Mouse (Mus musculus): ENCODE data around the gene Cox8a. TPM values are rescaled to one million over a fixed set of nuclear protein-coding genes. Genes with fewer than 3 reads are reported as not detected.

Cox8a gene
- polyA plus RNA-seq, 1 experiment, result 1,818 TPM

DNA sequence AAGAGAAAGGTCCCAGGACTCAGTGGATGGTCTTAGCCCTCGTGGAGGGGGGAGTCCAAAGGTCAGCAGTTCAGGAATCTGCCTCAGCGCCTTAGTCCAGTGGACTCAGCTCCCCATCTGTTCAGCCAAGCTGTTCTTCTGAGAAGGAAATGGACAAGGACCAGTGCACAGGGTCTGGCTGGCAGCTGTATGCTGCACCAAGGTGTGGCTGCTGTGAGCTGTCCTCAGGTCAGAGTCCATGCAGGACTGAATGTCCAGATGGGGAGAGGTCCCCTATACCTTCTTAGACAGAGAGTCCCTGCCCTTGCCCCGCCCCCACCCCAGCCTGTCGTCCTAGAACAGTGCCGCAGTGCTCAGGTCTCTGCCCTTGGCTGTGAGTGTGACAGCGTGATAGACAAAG is 25.8 kb downstream of the Cox8a start:
- no peaks in the 10 kb centered on the region; the same call in 1 of the 2 replicates for H3K27me3 ChIP-seq (ENCODE audit: control insufficient read depth, insufficient read depth, low read length)
- no peak overlapping the region for H3K27ac ChIP-seq (ENCODE audit: control insufficient read depth, insufficient read depth, low read length)
- WGBS, result 71% methylated on average over 6 of the region's 6 CpGs
- TF ChIP-seq CTCF (IDR thresholded peaks at IDR 0.05; ENCODE audit: borderline replicate concordance, control insufficient read depth, extremely low read depth, insufficient read depth, low read length, poor library complexity) (no peak), POLR2A (IDR thresholded peaks at IDR 0.05; ENCODE audit: control insufficient read depth, extremely low read depth, insufficient read depth, low read length, poor library complexity) (no peak)
- H3K4me1 ChIP-seq (replicated peaks; ENCODE audit: control insufficient read depth, insufficient read depth, low read length), result no peaks in the 10 kb centered on the region
- no peak overlapping the region for H3K4me3 ChIP-seq (ENCODE audit: control insufficient read depth, insufficient read depth, low read length)
- H3K36me3 ChIP-seq (ENCODE audit: control insufficient read depth, insufficient read depth, low read length), result no peaks in the 10 kb centered on the region
- DNase-seq, result no peak

DNA sequence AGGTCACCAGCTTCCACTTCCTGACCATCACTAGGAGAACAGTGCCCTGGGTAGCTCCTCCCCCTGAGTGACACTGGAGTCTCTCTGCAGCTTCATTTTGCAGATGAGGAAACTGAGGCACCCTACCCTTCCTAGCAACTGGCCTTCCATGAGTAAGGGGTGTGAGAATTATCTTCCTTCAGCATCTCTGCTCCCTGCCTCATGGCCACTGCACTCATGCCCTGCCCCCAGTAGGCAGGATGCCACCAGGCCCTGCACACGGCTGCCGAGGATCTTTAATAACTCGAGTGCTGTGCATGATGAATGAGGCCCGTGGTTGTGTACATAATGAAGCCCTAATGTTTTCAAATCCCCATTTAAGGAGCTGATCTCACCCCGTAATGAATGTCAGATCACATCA is 26.4 kb downstream of the Cox8a start:
- no peak overlapping the region for H3K4me3 ChIP-seq (ENCODE audit: control insufficient read depth, insufficient read depth, low read length)
- no peaks in the 10 kb centered on the region for H3K36me3 ChIP-seq (ENCODE audit: control insufficient read depth, insufficient read depth, low read length)
- no peak for DNase-seq
- H3K27me3 ChIP-seq (ENCODE audit: control insufficient read depth, insufficient read depth, low read length), result no peaks in the 10 kb centered on the region; the same call in 1 of the 2 replicates
- no peak overlapping the region for H3K27ac ChIP-seq (ENCODE audit: control insufficient read depth, insufficient read depth, low read length)
- H3K4me1 ChIP-seq (replicated peaks; ENCODE audit: control insufficient read depth, insufficient read depth, low read length), result no peaks in the 10 kb centered on the region
- 90% methylated on average over 5 of the region's 5 CpGs for WGBS
- no peak for TF ChIP-seq CTCF (IDR thresholded peaks at IDR 0.05; ENCODE audit: borderline replicate concordance, control insufficient read depth, extremely low read depth, insufficient read depth, low read length, poor library complexity)
- TF ChIP-seq POLR2A (IDR thresholded peaks at IDR 0.05; ENCODE audit: control insufficient read depth, extremely low read depth, insufficient read depth, low read length, poor library complexity), result no peak

DNA sequence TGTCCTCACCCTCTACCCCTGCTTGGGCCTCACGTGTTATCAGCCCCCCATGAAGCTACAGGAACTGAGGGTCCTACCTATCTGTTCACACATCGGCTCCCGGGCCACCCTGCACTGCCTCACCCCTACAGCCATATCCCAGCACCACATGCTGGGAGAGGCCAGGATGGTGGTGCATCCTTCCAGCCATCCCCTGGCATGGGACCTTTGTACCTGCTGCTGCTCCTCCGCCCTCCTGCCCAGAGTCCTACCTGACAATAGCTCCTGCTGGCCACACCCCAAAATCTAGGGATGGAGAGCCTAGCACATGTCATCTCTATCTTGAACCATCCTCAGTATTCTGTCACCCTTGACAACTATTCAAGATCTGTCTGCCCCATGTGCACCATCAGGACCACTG is 28.4 kb downstream of the Cox8a start:
- Histone ChIP-seq H3K27ac (ENCODE audit: control insufficient read depth, insufficient read depth, low read length) (no peak overlapping the region), H3K36me3 (ENCODE audit: control insufficient read depth, insufficient read depth, low read length) (no peaks in the 10 kb centered on the region), H3K4me1 (replicated peaks; ENCODE audit: control insufficient read depth, insufficient read depth, low read length) (no peaks in the 10 kb centered on the region), H3K27me3 (ENCODE audit: control insufficient read depth, insufficient read depth, low read length) (no peaks in the 10 kb centered on the region), H3K4me3 (ENCODE audit: control insufficient read depth, insufficient read depth, low read length) (no peak overlapping the region)
- TF ChIP-seq POLR2A (IDR thresholded peaks at IDR 0.05; ENCODE audit: control insufficient read depth, extremely low read depth, insufficient read depth, low read length, poor library complexity) (no peak), CTCF (IDR thresholded peaks at IDR 0.05; ENCODE audit: borderline replicate concordance, control insufficient read depth, extremely low read depth, insufficient read depth, low read length, poor library complexity) (no peak)
- no peak for DNase-seq
- WGBS, result 98% methylated on average over 4 of the region's 4 CpGs

DNA sequence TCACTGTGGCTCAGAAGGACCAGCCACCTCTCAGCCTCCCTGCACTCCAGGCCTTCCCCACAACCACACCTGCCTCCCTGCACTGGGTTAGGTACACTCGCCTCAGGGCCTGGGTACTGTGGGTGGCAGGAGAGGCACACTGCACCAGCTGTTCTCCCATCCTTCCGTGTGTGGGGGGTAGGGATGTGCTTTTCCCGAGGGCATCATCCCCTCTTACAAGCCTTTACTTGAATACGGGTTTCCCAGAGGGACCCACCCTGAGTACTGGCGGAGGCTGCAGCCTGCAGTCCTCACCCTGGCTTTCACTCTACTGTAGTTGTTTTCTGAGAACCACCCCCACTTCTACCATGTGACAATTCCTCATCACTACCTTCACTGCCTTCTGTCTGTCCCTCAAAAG is 30.3 kb downstream of the Cox8a start:
- H3K4me3 ChIP-seq (ENCODE audit: control insufficient read depth, insufficient read depth, low read length), result no peak overlapping the region
- H3K27ac ChIP-seq (ENCODE audit: control insufficient read depth, insufficient read depth, low read length), result no peak overlapping the region
- peaks cover 5% of the 10 kb centered on the region for H3K4me1 ChIP-seq (replicated peaks; ENCODE audit: control insufficient read depth, insufficient read depth, low read length)
- WGBS, result 86% methylated on average over 5 of the region's 5 CpGs
- no peak for DNase-seq
- no peaks in the 10 kb centered on the region for H3K27me3 ChIP-seq (ENCODE audit: control insufficient read depth, insufficient read depth, low read length)
- TF ChIP-seq POLR2A (IDR thresholded peaks at IDR 0.05; ENCODE audit: control insufficient read depth, extremely low read depth, insufficient read depth, low read length, poor library complexity) (no peak), CTCF (IDR thresholded peaks at IDR 0.05; ENCODE audit: borderline replicate concordance, control insufficient read depth, extremely low read depth, insufficient read depth, low read length, poor library complexity) (no peak)
- no peaks in the 10 kb centered on the region for H3K36me3 ChIP-seq (ENCODE audit: control insufficient read depth, insufficient read depth, low read length)

DNA sequence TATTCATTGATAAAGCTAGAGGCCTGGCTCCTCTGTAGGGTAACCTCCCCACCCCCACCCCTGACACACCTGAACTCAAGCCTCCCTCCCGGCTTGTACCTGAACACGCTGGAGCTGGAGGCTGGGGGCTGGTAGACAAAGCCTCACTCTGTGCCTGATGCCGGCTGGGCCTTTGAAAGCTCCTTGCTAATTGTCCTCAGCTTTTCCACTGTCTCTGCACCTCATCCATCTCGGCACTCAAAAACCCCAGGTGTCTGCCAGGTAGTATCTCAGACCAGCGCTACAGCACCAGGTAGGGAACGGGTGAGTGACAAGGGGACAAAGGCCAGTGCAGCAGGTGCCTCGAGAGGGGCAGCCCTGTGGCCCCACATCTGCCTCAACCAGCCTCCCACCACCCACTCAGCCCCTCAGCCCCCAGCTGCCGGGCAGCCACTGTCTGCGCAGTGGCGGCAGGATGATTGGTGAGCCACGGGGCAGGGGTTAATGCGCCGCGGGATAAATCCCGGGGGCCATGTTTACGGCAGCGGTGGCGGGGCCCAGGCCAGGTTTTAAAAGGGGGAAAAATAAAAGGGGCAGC is 31.6 kb downstream of the Cox8a start:
- DNase-seq, result no peak
- 92% methylated on average over 18 of the region's 18 CpGs for WGBS
- peaks cover 10% of the 10 kb centered on the region for H3K4me1 ChIP-seq (replicated peaks; ENCODE audit: control insufficient read depth, insufficient read depth, low read length)
- no peak overlapping the region for H3K4me3 ChIP-seq (ENCODE audit: control insufficient read depth, insufficient read depth, low read length)
- H3K27ac ChIP-seq (ENCODE audit: control insufficient read depth, insufficient read depth, low read length), result no peak overlapping the region
- H3K36me3 ChIP-seq (ENCODE audit: control insufficient read depth, insufficient read depth, low read length), result no peaks in the 10 kb centered on the region
- no peak for TF ChIP-seq CTCF (IDR thresholded peaks at IDR 0.05; ENCODE audit: borderline replicate concordance, control insufficient read depth, extremely low read depth, insufficient read depth, low read length, poor library complexity)
- no peaks in the 10 kb centered on the region for H3K27me3 ChIP-seq (ENCODE audit: control insufficient read depth, insufficient read depth, low read length)

DNA sequence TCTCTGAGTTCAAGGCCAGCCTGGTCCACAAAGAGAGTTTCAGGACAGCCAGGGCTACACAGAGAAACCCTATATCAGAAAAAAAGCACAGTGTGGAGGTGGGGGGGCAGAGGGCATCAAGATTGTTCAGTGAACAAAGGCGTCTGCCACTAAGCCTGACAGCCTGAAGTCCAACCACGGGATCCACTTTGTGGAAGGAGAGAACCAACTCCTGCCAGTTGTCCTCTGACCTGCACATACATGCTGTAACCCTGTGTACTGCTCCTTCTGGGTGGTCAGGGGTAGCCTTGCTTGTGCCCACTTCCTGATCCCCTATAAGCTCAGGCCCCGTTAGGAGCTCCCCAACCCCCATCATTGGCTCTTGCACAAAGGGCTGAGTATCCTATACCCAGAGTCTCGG is 32.4 kb downstream of the Cox8a start:
- DNase-seq, result no peak
- Histone ChIP-seq H3K4me3 (ENCODE audit: control insufficient read depth, insufficient read depth, low read length) (no peak overlapping the region), H3K27ac (ENCODE audit: control insufficient read depth, insufficient read depth, low read length) (no peak overlapping the region), H3K4me1 (replicated peaks; ENCODE audit: control insufficient read depth, insufficient read depth, low read length) (peaks cover 13% of the 10 kb centered on the region), H3K27me3 (ENCODE audit: control insufficient read depth, insufficient read depth, low read length) (no peaks in the 10 kb centered on the region), H3K36me3 (ENCODE audit: control insufficient read depth, insufficient read depth, low read length) (no peaks in the 10 kb centered on the region)
- WGBS, result 93% methylated on average over 4 of the region's 4 CpGs
- TF ChIP-seq CTCF (IDR thresholded peaks at IDR 0.05; ENCODE audit: borderline replicate concordance, control insufficient read depth, extremely low read depth, insufficient read depth, low read length, poor library complexity) (no peak), POLR2A (IDR thresholded peaks at IDR 0.05; ENCODE audit: control insufficient read depth, extremely low read depth, insufficient read depth, low read length, poor library complexity) (no peak)

DNA sequence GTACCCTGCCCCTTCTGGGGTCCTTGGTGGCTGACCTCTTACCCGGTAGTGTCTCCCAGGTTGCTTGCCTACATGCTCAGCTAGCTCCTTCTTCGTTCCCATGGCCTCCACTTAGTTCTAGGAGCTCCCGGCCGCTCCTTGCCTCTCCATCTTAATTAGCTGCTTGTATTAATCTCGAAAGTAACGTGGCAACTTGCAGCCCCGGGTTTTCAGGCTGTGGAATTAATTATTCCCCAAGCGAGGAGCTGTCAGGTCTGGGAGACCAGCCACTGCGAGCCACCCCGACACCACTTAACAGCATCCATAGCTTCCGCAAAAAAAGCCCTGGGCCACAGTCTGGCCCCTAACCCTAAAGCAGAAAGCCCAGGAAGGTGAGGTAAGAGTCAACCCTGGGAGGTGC is 34.0 kb downstream of the Cox8a start:
- Histone ChIP-seq H3K4me1 (replicated peaks; ENCODE audit: control insufficient read depth, insufficient read depth, low read length) (peaks cover 28% of the 10 kb centered on the region), H3K4me3 (ENCODE audit: control insufficient read depth, insufficient read depth, low read length) (no peak overlapping the region), H3K27me3 (ENCODE audit: control insufficient read depth, insufficient read depth, low read length) (no peaks in the 10 kb centered on the region), H3K36me3 (ENCODE audit: control insufficient read depth, insufficient read depth, low read length) (no peaks in the 10 kb centered on the region), H3K27ac (ENCODE audit: control insufficient read depth, insufficient read depth, low read length) (no peak overlapping the region)
- TF ChIP-seq CTCF (IDR thresholded peaks at IDR 0.05; ENCODE audit: borderline replicate concordance, control insufficient read depth, extremely low read depth, insufficient read depth, low read length, poor library complexity), result no peak
- TF ChIP-seq POLR2A (IDR thresholded peaks at IDR 0.05; ENCODE audit: control insufficient read depth, extremely low read depth, insufficient read depth, low read length, poor library complexity), result no peak
- WGBS, result 94% methylated on average over 11 of the region's 11 CpGs
- no peak for DNase-seq

Measured in thymus, adult 2 months (tissue).